Mouse (Mus musculus): ENCODE measurements around the gene C1ql4.

- TF ChIP-seq CTCF (conservative IDR thresholded peaks at IDR 0.05; ENCODE audit: low read length) = no peak
- no peak for TF ChIP-seq POU5F1 (IDR thresholded peaks at IDR 0.05; ENCODE audit: borderline replicate concordance, low read length)
Measured at GRCm38 (mm10) chr15:99129441-99129840, 41.8 kb upstream of the C1ql4 start.

Data from E14TG2a.4 (cell line).